Mouse (Mus musculus): ENCODE results near the gene Kif3b.

DNA sequence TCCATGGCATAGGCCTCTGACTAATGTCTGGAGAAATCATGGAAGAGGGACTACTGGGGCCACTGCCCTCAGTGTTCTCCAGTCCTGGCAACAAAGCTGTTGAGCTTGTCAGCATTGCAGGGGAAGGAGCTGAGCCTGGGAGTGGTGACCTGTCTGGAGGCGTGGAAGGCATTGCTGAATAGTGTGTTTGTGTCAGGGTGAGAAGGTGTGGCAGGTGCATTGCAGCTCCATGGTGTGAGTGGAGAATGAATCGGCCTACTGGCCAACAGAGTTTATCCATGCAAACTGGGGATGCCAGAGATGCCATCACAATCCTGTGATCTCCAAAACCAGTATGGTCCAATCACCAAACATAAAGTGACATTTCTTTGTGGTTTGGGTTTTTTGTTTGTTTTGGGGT, 34.6 kb upstream of the Kif3b start:
- TF ChIP-seq ZNF384 (IDR thresholded peaks at IDR 0.05; ENCODE audit: low read depth, low read length) (no peak), MAFK (IDR thresholded peaks at IDR 0.05; ENCODE audit: insufficient read depth, low read depth, low read length) (no peak), ZC3H11A (IDR thresholded peaks at IDR 0.05; ENCODE audit: borderline replicate concordance, low read depth, low read length) (no peak)

Measured in ES-E14 (cell line).